Mouse (Mus musculus) limb, embryonic 14.5 days (tissue): ENCODE results near the gene Iqcf1. TPM values are rescaled to one million over a fixed set of nuclear protein-coding genes. Genes with fewer than 3 reads are reported as not detected.

Experiments
- ATAC-seq: fragments of 200-750 bp; cut with Nextera tagmentation; 2 replicates; pipeline ENCODE4 v1.8.0; 2017; ENCODE audit warnings: low read depth, moderate number of reproducible peaks, moderate TSS enrichment; ENCODE audit not compliant: low FRiP score
- DNase-seq: peaks from one replicate; pipeline ENCODE4 v3.0.0-alpha.2; 2015; ENCODE audit warnings: low spot score
- H3K27ac ChIP-seq: fragments of 300-500 bp; sonication (generic); replicated peaks from 2 replicates; pipeline ENCODE4 v1.5.1; 2014; ENCODE audit warnings: low read depth, mild to moderate bottlenecking, low read length, moderate library complexity, mixed read lengths
- H3K27me3 ChIP-seq: fragments of 300-500 bp; sonication (generic); 2 replicates; pipeline ENCODE4 v1.6.1; 2014; ENCODE audit warnings: low read length, mixed read lengths; ENCODE audit not compliant: control insufficient read depth, insufficient read depth
- H3K36me3 ChIP-seq: fragments of 300-500 bp; sonication (generic); 2 replicates; pipeline ENCODE4 v1.6.1; 2014; ENCODE audit warnings: mild to moderate bottlenecking, low read length, moderate library complexity, mixed read lengths; ENCODE audit not compliant: control insufficient read depth, insufficient read depth
- H3K4me1 ChIP-seq: fragments of 300-500 bp; sonication (generic); 2 replicates; pipeline ENCODE4 v1.6.1; 2014; ENCODE audit warnings: antibody characterized with exemption, low read length, mixed read lengths; ENCODE audit not compliant: control insufficient read depth, insufficient read depth
- H3K4me2 ChIP-seq: fragments of 300-500 bp; sonication (generic); replicated peaks from 2 replicates; pipeline ENCODE4 v1.6.1; 2014; ENCODE audit warnings: low read depth, mild to moderate bottlenecking, low read length, moderate library complexity; ENCODE audit not compliant: severe bottlenecking
- H3K4me3 ChIP-seq: fragments of 300-500 bp; sonication (generic); replicated peaks from 2 replicates; pipeline ENCODE4 v1.5.1; 2014; ENCODE audit warnings: low read length
- H3K9ac ChIP-seq: fragments of 300-500 bp; sonication (generic); 2 replicates; pipeline ENCODE4 v1.6.1; 2014; ENCODE audit warnings: mild to moderate bottlenecking, low read depth, low read length, moderate library complexity; ENCODE audit not compliant: severe bottlenecking
- H3K9me3 ChIP-seq: fragments of 300-500 bp; sonication (generic); 2 replicates; pipeline ENCODE4 v1.6.1; 2016; ENCODE audit warnings: low read length; ENCODE audit not compliant: control insufficient read depth
- POLR2A ChIP-seq: fragments of 200-500 bp; IDR thresholded peaks from 2 replicates; pipeline ENCODE4 v1.8.0; 2012; ENCODE audit warnings: inconsistent platforms, mild to moderate bottlenecking, moderate library complexity, borderline replicate concordance; ENCODE audit not compliant: insufficient read depth, insufficient read length; ENCODE audit errors: extremely low read depth
- WGBS: fragments of 180-500 bp; shearing (Covaris S2); extraction: QIAGEN DNeasy Blood & Tissue Kit; methylation state at CpG from one replicate; pipeline ENCODE4 v1.1.7; 2014; 5-methylcytosine and 5-hydroxymethylcytosine counted together
- polyA plus RNA-seq, 2 experiments: library from polyadenylated mRNA; depleted of rRNA in 1 of 2; stranded (reverse) in 1 of 2; unstranded in 1 of 2; fragments of >200 nt; fragmentation: Nextera tagmentation in 1 of 2; extraction: Ambion mirVana in 1 of 2; gene quantifications; 2 replicates each; pipeline versions ENCODE4 v1.2.1 to v1.2.3; 2012 to 2014

Iqcf1 gene
- polyA plus RNA-seq, 2 experiments, result not detected

GRCm38 (mm10) chr9:106457163-106457559 lies 42.6 kb upstream of the Iqcf1 start:
- no peaks in the 10 kb centered on the region for H3K9me3 ChIP-seq
- H3K36me3 ChIP-seq, result peaks cover 21% of the 10 kb centered on the region
- 0 out of 2 replicates have a peak overlapping the region, but pooled peaks have one; percentile 33 for H3K27ac ChIP-seq
- 0 out of 2 replicates have a peak overlapping the region, but pooled peaks have one; percentile 5 for H3K4me3 ChIP-seq
- peak overlapping the region; percentile 70 for H3K9ac ChIP-seq
- 50% methylated on average over 9 of the region's 9 CpGs for WGBS
- peak overlapping the region; percentile 90 for H3K4me2 ChIP-seq
- ATAC-seq (0 out of 2 replicates have a peak, but pooled peaks have one; percentile 0), DNase-seq (no peak)
- peaks cover 42% of the 10 kb centered on the region for H3K4me1 ChIP-seq
- TF ChIP-seq POLR2A, result no peak
- no peaks in the 10 kb centered on the region for H3K27me3 ChIP-seq

DNA sequence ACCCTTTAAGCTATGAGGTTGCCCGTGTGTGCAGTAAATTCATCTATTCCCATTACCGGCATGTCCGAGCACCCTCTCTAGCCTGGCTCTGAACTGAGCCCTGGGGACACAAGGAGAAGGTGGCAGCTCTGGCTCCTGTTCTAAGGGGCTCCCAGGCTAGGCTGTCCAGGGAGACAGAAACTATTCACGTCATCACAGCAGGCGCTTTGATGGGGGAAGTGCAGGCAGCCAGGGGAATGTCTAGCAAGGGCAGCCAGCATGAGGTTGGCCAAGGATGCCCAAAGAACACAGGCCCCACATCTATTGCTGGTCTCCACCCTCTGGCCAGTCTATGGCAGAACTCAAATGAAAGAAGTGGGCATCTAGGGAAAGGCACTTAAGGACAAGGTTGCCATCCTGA lies 41.8 kb upstream of the Iqcf1 start:
- H3K36me3 ChIP-seq, result peaks cover 26% of the 10 kb centered on the region
- H3K9me3 ChIP-seq, result no peaks in the 10 kb centered on the region
- ATAC-seq (no peak), DNase-seq (no peak)
- no peak overlapping the region for H3K4me2 ChIP-seq
- 72% methylated on average over 5 of the region's 5 CpGs for WGBS
- no peak overlapping the region for H3K4me3 ChIP-seq
- H3K27me3 ChIP-seq, result no peaks in the 10 kb centered on the region
- no peak overlapping the region for H3K9ac ChIP-seq
- H3K27ac ChIP-seq, result no peak overlapping the region
- peaks cover 35% of the 10 kb centered on the region for H3K4me1 ChIP-seq
- TF ChIP-seq POLR2A, result no peak

DNA sequence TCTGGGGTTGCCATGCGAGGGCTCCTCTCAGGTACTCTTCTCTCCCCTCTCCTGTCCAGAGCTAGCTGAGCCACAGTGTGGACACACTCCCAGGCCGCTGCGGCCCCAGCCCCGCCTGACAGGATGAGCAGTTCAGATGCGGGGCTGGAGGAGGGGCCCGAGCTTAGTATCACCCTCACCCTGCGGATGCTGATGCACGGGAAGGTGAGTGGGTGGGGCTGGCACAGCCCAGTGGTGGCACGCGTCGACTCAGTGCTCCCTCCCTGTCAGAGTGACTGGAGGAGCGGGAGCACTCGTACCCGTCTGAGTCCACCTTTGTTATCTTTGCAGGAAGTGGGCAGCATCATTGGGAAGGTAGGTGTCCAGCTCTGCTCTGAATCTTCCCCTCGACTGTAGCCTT lies 39.8 kb upstream of the Iqcf1 start:
- Histone ChIP-seq H3K9ac (no peak overlapping the region), H3K36me3 (peaks cover 41% of the 10 kb centered on the region)

GRCm38 (mm10) chr9:106460401-106461025 lies 39.3 kb upstream of the Iqcf1 start:
- Histone ChIP-seq H3K9me3 (no peaks in the 10 kb centered on the region), H3K4me3 (no peak overlapping the region), H3K36me3 (peaks cover 41% of the 10 kb centered on the region), H3K9ac (no peak overlapping the region), H3K27me3 (no peaks in the 10 kb centered on the region), H3K4me2 (no peak overlapping the region), H3K4me1 (peaks cover 24% of the 10 kb centered on the region), H3K27ac (no peak overlapping the region)
- ATAC-seq, result no peak
- DNase-seq, result no peak
- TF ChIP-seq POLR2A, result no peak
- 70% methylated on average over 18 of the region's 18 CpGs for WGBS

More for the DNA sequence above, 39.8 kb upstream of the Iqcf1 start:
- peaks cover 30% of the 10 kb centered on the region for H3K4me1 ChIP-seq
- ATAC-seq, result no peak
- H3K4me2 ChIP-seq, result no peak overlapping the region
- no peak overlapping the region for H3K4me3 ChIP-seq
- TF ChIP-seq POLR2A, result no peak
- no peaks in the 10 kb centered on the region for H3K9me3 ChIP-seq
- 82% methylated on average over 15 of the region's 15 CpGs for WGBS
- H3K27me3 ChIP-seq, result no peaks in the 10 kb centered on the region
- no peak for DNase-seq
- H3K27ac ChIP-seq, result no peak overlapping the region

DNA sequence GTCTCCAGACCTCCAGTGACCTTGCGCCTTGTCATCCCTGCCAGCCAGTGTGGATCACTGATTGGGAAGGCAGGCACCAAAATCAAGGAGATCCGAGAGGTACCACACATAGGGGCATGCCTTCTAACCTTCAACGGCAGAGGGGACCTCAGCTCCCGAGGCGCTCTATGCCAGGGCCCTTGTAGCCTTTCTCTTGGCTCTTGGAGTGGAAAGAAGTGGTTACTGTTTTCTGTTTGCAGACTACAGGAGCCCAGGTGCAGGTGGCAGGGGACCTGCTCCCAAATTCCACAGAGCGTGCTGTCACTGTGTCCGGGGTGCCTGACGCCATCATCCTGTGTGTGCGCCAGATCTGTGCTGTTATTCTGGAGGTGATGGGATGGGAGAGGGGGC lies 38.7 kb upstream of the Iqcf1 start:
- TF ChIP-seq POLR2A, result no peak
- H3K4me2 ChIP-seq, result no peak overlapping the region
- ATAC-seq, result no peak
- no peaks in the 10 kb centered on the region for H3K27me3 ChIP-seq
- no peak for DNase-seq
- WGBS, result 89% methylated on average over 8 of the region's 9 CpGs
- H3K4me1 ChIP-seq, result peaks cover 19% of the 10 kb centered on the region
- no peak overlapping the region for H3K9ac ChIP-seq
- no peak overlapping the region for H3K4me3 ChIP-seq
- peaks cover 41% of the 10 kb centered on the region for H3K36me3 ChIP-seq
- no peaks in the 10 kb centered on the region for H3K9me3 ChIP-seq
- H3K27ac ChIP-seq, result no peak overlapping the region
